Mouse (Mus musculus) cerebellum, postnatal 14 days (tissue): ENCODE measurements around the gene Mfsd14a.

Source experiments
- DNase-seq, 2 experiments: peaks; one replicate each; pipeline ENCODE4 v3.0.0; 2021; ENCODE audit warnings: mixed read lengths in 2 of 2

The Mfsd14a gene

DNA sequence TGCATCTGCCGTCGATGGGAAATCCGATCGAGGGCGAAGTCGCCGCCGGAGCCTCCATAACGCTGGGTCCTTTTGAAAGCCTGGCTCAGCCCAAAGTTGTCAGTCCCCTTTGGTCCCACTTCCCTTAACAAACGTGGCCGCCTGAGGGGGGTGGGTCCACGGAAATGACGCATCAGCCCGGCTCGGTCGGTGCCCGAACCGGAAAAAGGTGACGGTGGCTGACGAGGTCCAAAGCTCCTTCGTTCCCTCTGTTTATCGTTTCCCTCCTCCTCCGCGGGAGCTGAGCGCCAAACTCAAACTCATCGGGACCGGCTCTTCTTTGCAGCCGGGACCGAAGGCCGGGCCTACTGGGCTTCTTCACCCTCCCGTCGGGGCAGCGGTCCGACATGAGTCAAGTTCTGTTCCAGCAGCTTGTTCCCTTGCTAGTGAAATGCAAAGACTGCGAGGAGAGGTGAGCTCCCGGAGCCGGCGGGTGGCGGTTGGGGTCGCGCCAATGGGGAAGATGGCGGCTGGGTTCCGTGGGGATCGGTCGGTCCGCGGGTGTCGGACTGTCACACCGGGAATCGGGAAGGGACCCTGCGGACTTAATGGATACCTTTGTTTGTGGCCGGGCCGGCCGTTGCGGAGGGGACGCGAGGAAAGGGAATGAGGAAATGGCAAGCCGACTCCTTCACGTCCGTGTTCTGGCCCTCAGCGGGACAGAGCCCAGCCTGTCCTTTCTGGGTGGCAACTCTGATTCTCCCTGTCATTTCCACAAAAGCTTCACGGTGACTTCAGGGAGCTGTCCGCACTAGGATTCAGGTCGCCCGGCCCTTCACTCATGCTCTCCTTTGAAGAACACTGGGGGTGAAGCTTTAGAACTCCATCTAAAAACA, 67.5 kb downstream of the Mfsd14a start, which contains the start of gene Sass6:
Gene Sass6 (plus strand): TSS at position 255 of the 875 bp plus-strand sequence.
- peak; percentile 98 to 100 for DNase-seq

DNA sequence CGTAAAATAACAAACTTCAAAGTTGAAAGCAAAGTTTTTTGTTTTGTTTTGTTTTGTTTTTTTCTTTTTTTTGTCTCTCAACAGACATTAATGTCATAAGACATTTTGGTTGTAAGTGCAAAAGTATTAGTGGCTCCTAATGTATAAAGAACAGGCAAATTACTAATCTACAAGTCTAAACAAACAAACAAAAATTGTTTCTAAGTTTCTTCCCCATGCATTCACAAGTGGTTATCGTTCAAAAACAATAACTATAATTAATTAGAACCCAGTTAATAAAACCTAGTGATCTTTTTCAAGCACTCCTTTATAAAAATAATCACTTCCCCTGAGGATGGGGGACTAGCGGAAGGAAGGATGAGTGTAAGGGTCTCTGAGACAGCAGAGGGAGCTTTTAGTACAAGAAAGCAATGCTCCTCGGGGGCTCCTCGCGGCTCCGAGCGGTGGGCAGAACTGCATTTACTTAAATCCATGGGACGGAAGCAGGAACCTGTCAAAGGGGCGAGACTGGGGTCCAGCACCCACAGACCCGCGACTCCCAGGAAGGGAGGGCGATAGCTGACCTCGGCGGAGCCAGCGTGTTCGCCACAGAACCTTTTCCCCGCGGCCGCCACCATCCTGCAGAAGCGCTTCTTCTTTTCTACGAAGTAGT, 68.3 kb downstream of the Mfsd14a start:
- DNase-seq: no peak

GRCm38 (mm10) chr3:116582201-116582600, 80.3 kb downstream of the Mfsd14a start:
- DNase-seq: no peak
